Mouse (Mus musculus) myocyte (in vitro differentiated cells): ENCODE data around the gene Wscd1. TPM values are rescaled to one million over a fixed set of nuclear protein-coding genes. Genes with fewer than 3 reads are reported as not detected.

Source experiments
- H3K27me3 ChIP-seq: one replicate; pipeline ENCODE4 v1.6.1; 2011; ENCODE audit not compliant: control insufficient read depth, insufficient read depth, insufficient read length
- H3K36me3 ChIP-seq: one replicate; pipeline ENCODE4 v1.6.1; 2011; ENCODE audit not compliant: control insufficient read depth, insufficient read depth
- H3K4me2 ChIP-seq: one replicate; pipeline ENCODE4 v1.6.1; 2011; ENCODE audit warnings: low read depth, control low read depth
- H3K4me3 ChIP-seq: one replicate; pipeline ENCODE4 v1.5.1; 2011; ENCODE audit warnings: mild to moderate bottlenecking, control low read depth, moderate library complexity
- H3K79me2 ChIP-seq: one replicate; pipeline ENCODE4 v1.6.1; 2011; ENCODE audit not compliant: control insufficient read depth, insufficient read depth
- H3ac ChIP-seq: one replicate; pipeline ENCODE4 v1.6.1; 2011; ENCODE audit not compliant: control insufficient read depth, insufficient read length
- CEBPB ChIP-seq: IDR thresholded peaks from 2 replicates; pipeline ENCODE4 v1.6.1; 2011; ENCODE audit warnings: mild to moderate bottlenecking, moderate library complexity; ENCODE audit not compliant: poor library complexity, insufficient read depth, severe bottlenecking
- MAX ChIP-seq: IDR thresholded peaks from one replicate; pipeline ENCODE4 v1.6.1; 2011; ENCODE audit warnings: low read depth, mild to moderate bottlenecking, control low read depth
- MYOD1 ChIP-seq, 3 experiments: IDR thresholded peaks; one replicate each; pipeline ENCODE4 v1.6.1; 2011; ENCODE audit warnings: control low read depth in 2 of 3, low read depth in 2 of 3, mild to moderate bottlenecking in 2 of 3, moderate library complexity in 1 of 3; ENCODE audit not compliant: insufficient read length in 2 of 3, control insufficient read depth in 1 of 3
- MYOG ChIP-seq, 3 experiments: IDR thresholded peaks; one replicate each; pipeline ENCODE4 v1.6.1; 2011; ENCODE audit warnings: control low read depth in 2 of 3, low read depth in 2 of 3, mild to moderate bottlenecking in 2 of 3; ENCODE audit not compliant: insufficient read length in 2 of 3, control insufficient read depth in 1 of 3, insufficient read depth in 1 of 3
- POLR2AphosphoS2 ChIP-seq: IDR thresholded peaks from one replicate; pipeline ENCODE4 v1.6.1; 2011; ENCODE audit warnings: low read depth, control low read depth; ENCODE audit not compliant: insufficient read length
- REST ChIP-seq: IDR thresholded peaks from one replicate; pipeline ENCODE4 v1.6.1; 2011; ENCODE audit warnings: mild to moderate bottlenecking, control low read depth, moderate library complexity; ENCODE audit not compliant: insufficient read depth, insufficient read length
- TCF12 ChIP-seq: IDR thresholded peaks from one replicate; pipeline ENCODE4 v1.6.1; 2011; ENCODE audit warnings: mild to moderate bottlenecking, control low read depth; ENCODE audit not compliant: poor library complexity, insufficient read depth, severe bottlenecking
- TCF3 ChIP-seq: IDR thresholded peaks from one replicate; pipeline ENCODE4 v1.6.1; 2011; ENCODE audit warnings: low read depth, control low read depth; ENCODE audit not compliant: insufficient read length
- USF1 ChIP-seq: IDR thresholded peaks from one replicate; pipeline ENCODE4 v1.6.1; 2011; ENCODE audit warnings: low read depth, mild to moderate bottlenecking, control low read depth, moderate library complexity
- polyA plus RNA-seq: library from polyadenylated mRNA; unstranded; fragments of >200 nt; fragmentation: generic; extraction: Trizol; gene quantifications from one replicate; pipeline ENCODE4 v1.2.1, GENCODE M21; 2012; ENCODE audit warnings: missing spikeins

Wscd1 gene
- polyA plus RNA-seq, 1 experiment, result 0.01 TPM

- Histone ChIP-seq H3K27me3 (no peaks in the 10 kb centered on the region), H3ac (no peak overlapping the region)
Observed at GRCm38 (mm10) chr11:71822031-71822430, 72.3 kb downstream of the Wscd1 start.

GRCm38 (mm10) chr11:71824971-71825370, 75.3 kb downstream of the Wscd1 start:
- no peak overlapping the region for H3ac ChIP-seq
- H3K36me3 ChIP-seq, result no peaks in the 10 kb centered on the region
- no peak for TF ChIP-seq REST
- TF ChIP-seq TCF12, result no peak
- TF ChIP-seq MYOD1 (IDR thresholded peaks at IDR 0.05; ENCODE audit: control insufficient read depth in 1 of 3, insufficient read length in 2 of 3, low read depth in 2 of 3), result no peak
- TF ChIP-seq POLR2AphosphoS2, result no peak
- no peak for TF ChIP-seq MYOG (IDR thresholded peaks at IDR 0.05; ENCODE audit: control insufficient read depth in 1 of 3, insufficient read depth in 1 of 3, insufficient read length in 2 of 3, low read depth in 2 of 3)
- TF ChIP-seq CEBPB, result no peak
- TF ChIP-seq USF1, result no peak
- no peak for TF ChIP-seq TCF3

More at GRCm38 (mm10) chr11:71822031-71822430, 72.3 kb downstream of the Wscd1 start:
- Histone ChIP-seq H3K4me2 (no peak overlapping the region), H3K4me3 (no peak overlapping the region), H3K36me3 (no peaks in the 10 kb centered on the region), H3K79me2 (no peaks in the 10 kb centered on the region)
- TF ChIP-seq MAX, result no peak
- TF ChIP-seq MYOD1 (IDR thresholded peaks at IDR 0.05; ENCODE audit: control insufficient read depth in 1 of 3, insufficient read length in 2 of 3, low read depth in 2 of 3), result no peak

More at GRCm38 (mm10) chr11:71824971-71825370, 75.3 kb downstream of the Wscd1 start:
- no peak overlapping the region for H3K4me3 ChIP-seq
- no peaks in the 10 kb centered on the region for H3K79me2 ChIP-seq
- H3K4me2 ChIP-seq, result no peak overlapping the region
- no peaks in the 10 kb centered on the region for H3K27me3 ChIP-seq
